Mouse (Mus musculus): ENCODE data around the gene Gad2. TPM values are rescaled to one million over a fixed set of nuclear protein-coding genes. Genes with fewer than 3 reads are reported as not detected.

The Gad2 gene
- polyA plus RNA-seq, 1 experiment: not detected

- DNase-seq (ENCODE audit: low spot score): no peak
Observed at GRCm38 (mm10) chr2:22646134-22646533, 24.1 kb downstream of the Gad2 start.

- no peak for DNase-seq (ENCODE audit: low spot score)
Observed at GRCm38 (mm10) chr2:22648394-22648793, 26.4 kb downstream of the Gad2 start.

- no peak for DNase-seq (ENCODE audit: low spot score)
Observed at GRCm38 (mm10) chr2:22651826-22652225, 29.8 kb downstream of the Gad2 start.

GRCm38 (mm10) chr2:22663731-22664130 is 41.7 kb downstream of the Gad2 start:
- DNase-seq (ENCODE audit: low spot score): no peak

GRCm38 (mm10) chr2:22670415-22670814 is 48.4 kb downstream of the Gad2 start:
- DNase-seq (ENCODE audit: low spot score): no peak

- DNase-seq (ENCODE audit: low spot score): no peak
Observed at GRCm38 (mm10) chr2:22671348-22671747, 49.3 kb downstream of the Gad2 start.

- no peak for DNase-seq (ENCODE audit: low spot score)
Observed at GRCm38 (mm10) chr2:22677066-22677465, 55.1 kb downstream of the Gad2 start.

- no peak for DNase-seq (ENCODE audit: low spot score)
Observed at GRCm38 (mm10) chr2:22679944-22680343, 57.9 kb downstream of the Gad2 start.

- no peak for DNase-seq (ENCODE audit: low spot score)
Observed at GRCm38 (mm10) chr2:22689969-22690368, 68.0 kb downstream of the Gad2 start.

- DNase-seq (ENCODE audit: low spot score): no peak
Observed at GRCm38 (mm10) chr2:22704780-22705727, 83.0 kb downstream of the Gad2 start.

- DNase-seq (ENCODE audit: low spot score): no peak
Observed at GRCm38 (mm10) chr2:22706233-22706632, 84.2 kb downstream of the Gad2 start.

- DNase-seq (ENCODE audit: low spot score): no peak
Observed at GRCm38 (mm10) chr2:22721522-22722470, 99.8 kb downstream of the Gad2 start.

- DNase-seq (ENCODE audit: low spot score): no peak
Observed at GRCm38 (mm10) chr2:22723927-22724534, 102.0 kb downstream of the Gad2 start.

- DNase-seq (ENCODE audit: low spot score): no peak
Observed at GRCm38 (mm10) chr2:22727113-22727512, 105.1 kb downstream of the Gad2 start.

GRCm38 (mm10) chr2:22736134-22736533 is 114.1 kb downstream of the Gad2 start:
- DNase-seq (ENCODE audit: low spot score): no peak

GRCm38 (mm10) chr2:22739369-22739768 is 117.4 kb downstream of the Gad2 start:
- no peak for DNase-seq (ENCODE audit: low spot score)

- no peak for DNase-seq (ENCODE audit: low spot score)
Observed at GRCm38 (mm10) chr2:22740441-22740840, 118.4 kb downstream of the Gad2 start.

- DNase-seq (ENCODE audit: low spot score): no peak
Observed at GRCm38 (mm10) chr2:22741222-22741621, 119.2 kb downstream of the Gad2 start.
